Mouse (Mus musculus): ENCODE data around the gene Rcc2.

Rcc2 gene

GRCm38 (mm10) chr4:140763158-140763557 is 62.8 kb downstream of the Rcc2 start:
- DNase-seq = no peak

- no peak for DNase-seq
Measured at GRCm38 (mm10) chr4:140765936-140766335, 65.6 kb downstream of the Rcc2 start.

- DNase-seq = no peak
Measured at GRCm38 (mm10) chr4:140768973-140769372, 68.6 kb downstream of the Rcc2 start.

GRCm38 (mm10) chr4:140770433-140770832 is 70.1 kb downstream of the Rcc2 start:
- DNase-seq = no peak

GRCm38 (mm10) chr4:140771091-140771490 is 70.8 kb downstream of the Rcc2 start:
- no peak for DNase-seq
